Mouse (Mus musculus) stomach, postnatal 0 days (tissue): ENCODE results near the gene Vsig2. TPM values are rescaled to one million over a fixed set of nuclear protein-coding genes. Genes with fewer than 3 reads are reported as not detected.

Source experiments
- ATAC-seq: fragments of 200-750 bp; cut with Nextera tagmentation; 2 replicates; pipeline ENCODE4 v1.8.0; 2017; ENCODE audit not compliant: low FRiP score, low TSS enrichment
- DNase-seq: peaks from one replicate; pipeline ENCODE4 v3.0.0-alpha.2; 2016; ENCODE audit warnings: low spot score
- H3K27ac ChIP-seq: fragments of 300-500 bp; sonication (generic); replicated peaks from 2 replicates; pipeline ENCODE4 v1.5.1; 2014; ENCODE audit warnings: mild to moderate bottlenecking, control low read depth
- H3K27me3 ChIP-seq: fragments of 300-500 bp; sonication (generic); 2 replicates; pipeline ENCODE4 v1.6.1; 2014; ENCODE audit warnings: low read length; ENCODE audit not compliant: control insufficient read depth, insufficient read depth
- H3K36me3 ChIP-seq: fragments of 300-500 bp; sonication (generic); 2 replicates; pipeline ENCODE4 v1.6.1; 2014; ENCODE audit warnings: low read length, mixed read lengths; ENCODE audit not compliant: control insufficient read depth, insufficient read depth
- H3K4me1 ChIP-seq: fragments of 300-500 bp; sonication (generic); replicated peaks from 2 replicates; pipeline ENCODE4 v1.6.1; 2014; ENCODE audit warnings: antibody characterized with exemption; ENCODE audit not compliant: control insufficient read depth, insufficient read depth
- H3K4me2 ChIP-seq: fragments of 300-500 bp; sonication (generic); replicated peaks from 2 replicates; pipeline ENCODE4 v1.6.1; 2014; ENCODE audit warnings: low read depth, mild to moderate bottlenecking, control low read depth, moderate library complexity
- H3K4me3 ChIP-seq: fragments of 300-500 bp; sonication (generic); 2 replicates; pipeline ENCODE4 v1.5.1; 2014; ENCODE audit warnings: low read depth, low read length, control low read depth
- H3K9ac ChIP-seq: fragments of 300-500 bp; sonication (generic); 2 replicates; pipeline ENCODE4 v1.6.1; 2014; ENCODE audit warnings: mild to moderate bottlenecking, low read length, control low read depth, mixed read lengths
- H3K9me3 ChIP-seq: fragments of 300-500 bp; sonication (generic); 2 replicates; pipeline ENCODE4 v1.6.1; 2016; ENCODE audit warnings: low read length; ENCODE audit not compliant: control insufficient read depth
- CTCF ChIP-seq: IDR thresholded peaks from 2 replicates; pipeline ENCODE4 v1.5.1; 2016; ENCODE audit warnings: antibody characterized with exemption, low read depth, mild to moderate bottlenecking, moderate library complexity
- EP300 ChIP-seq: optimal IDR thresholded peaks from 2 replicates; pipeline ENCODE3; 2016; ENCODE audit warnings: antibody characterized with exemption
- WGBS: fragments of 180-500 bp; shearing (Covaris S2); extraction: QIAGEN DNeasy Blood & Tissue Kit; methylation state at CpG from one replicate; pipeline ENCODE4 v1.1.7; 2014; 5-methylcytosine and 5-hydroxymethylcytosine counted together
- polyA plus RNA-seq: library from polyadenylated mRNA; unstranded; fragments of >200 nt; fragmentation: Nextera tagmentation; extraction: Ambion mirVana; gene quantifications from 2 replicates; pipeline ENCODE4 v1.2.1, GENCODE M21; 2015

Gene Vsig2
- polyA plus RNA-seq, 1 experiment from 2014 or later: 350 TPM

DNA sequence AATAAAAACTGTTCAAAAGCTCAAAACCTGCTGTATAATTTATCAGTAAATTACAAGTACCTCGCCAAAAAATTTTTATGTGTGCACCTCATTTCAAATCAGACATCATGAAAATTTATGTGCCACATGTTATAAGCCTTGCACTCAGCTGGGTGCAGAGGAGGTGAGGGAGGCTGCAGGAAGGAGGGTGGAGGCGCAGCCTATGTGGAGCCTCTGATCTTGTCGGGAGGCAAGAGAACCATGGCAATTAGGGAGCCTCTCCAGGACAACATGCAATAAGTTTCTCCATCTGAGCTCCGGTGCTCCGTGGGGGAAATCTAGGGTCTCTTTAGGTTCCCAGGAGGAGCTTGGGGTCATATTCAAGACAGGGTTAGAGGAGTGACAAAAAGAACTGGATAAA lies 28.4 kb downstream of the Vsig2 start:
- no peak for ATAC-seq
- H3K4me1 ChIP-seq: no peaks in the 10 kb centered on the region
- H3K27me3 ChIP-seq: no peaks in the 10 kb centered on the region
- no peak for DNase-seq
- no peaks in the 10 kb centered on the region for H3K36me3 ChIP-seq
- TF ChIP-seq CTCF (no peak), EP300 (no peak)
- no peak overlapping the region for H3K9ac ChIP-seq
- no peaks in the 10 kb centered on the region for H3K9me3 ChIP-seq
- H3K4me3 ChIP-seq: no peak overlapping the region
- peak overlapping the region; percentile 5; the same call in 1 of the 2 replicates for H3K4me2 ChIP-seq
- H3K27ac ChIP-seq: no peak overlapping the region
- 50% methylated on average over 5 of the region's 5 CpGs for WGBS

DNA sequence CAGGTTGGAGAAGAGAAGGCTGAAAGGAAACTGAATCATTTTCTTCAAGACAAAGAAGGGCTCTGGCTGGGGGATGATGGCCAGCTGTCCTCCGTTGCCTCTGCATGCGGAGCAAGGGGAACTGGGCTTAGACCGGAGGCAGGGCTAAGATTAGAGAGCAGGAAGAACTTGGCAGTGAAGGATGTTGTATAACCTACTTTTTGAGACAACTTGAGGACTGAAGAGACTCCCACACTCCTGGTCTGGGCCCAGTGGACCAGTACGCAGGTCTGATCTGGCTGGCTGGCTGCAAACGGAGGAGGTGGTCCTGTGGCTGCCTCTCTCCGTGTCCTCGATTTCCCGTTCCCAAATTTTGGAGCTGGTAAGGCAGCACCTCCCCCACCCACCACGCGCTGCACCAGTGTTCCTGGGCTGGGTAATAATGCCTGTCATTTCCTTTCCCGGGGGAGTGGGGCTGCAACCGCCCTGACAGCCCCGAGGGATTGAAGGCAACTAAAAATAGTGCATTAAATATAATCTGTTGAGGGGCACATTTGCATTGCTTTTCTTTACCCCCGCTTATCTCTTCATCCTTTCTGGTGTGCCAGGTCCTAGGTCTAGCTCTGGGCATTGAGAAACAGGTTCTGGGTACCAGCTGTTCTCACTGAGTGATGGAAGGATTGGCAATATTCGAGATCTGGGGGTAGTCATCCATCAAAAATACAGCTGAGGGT lies 29.0 kb downstream of the Vsig2 start:
- no peak for DNase-seq
- no peaks in the 10 kb centered on the region for H3K4me1 ChIP-seq
- no peaks in the 10 kb centered on the region for H3K27me3 ChIP-seq
- TF ChIP-seq EP300 (no peak), CTCF (no peak)
- H3K9me3 ChIP-seq: no peaks in the 10 kb centered on the region
- H3K4me2 ChIP-seq: peak overlapping the region; percentile 5; the same call in 1 of the 2 replicates
- no peak overlapping the region for H3K27ac ChIP-seq
- ATAC-seq: no peak
- no peak overlapping the region for H3K4me3 ChIP-seq
- no peaks in the 10 kb centered on the region for H3K36me3 ChIP-seq
- H3K9ac ChIP-seq: no peak overlapping the region
- 32% methylated on average over 15 of the region's 15 CpGs for WGBS

GRCm38 (mm10) chr9:37568605-37569214 lies 29.7 kb downstream of the Vsig2 start:
- no peaks in the 10 kb centered on the region for H3K36me3 ChIP-seq
- ATAC-seq (no peak), DNase-seq (no peak)
- 37% methylated on average over 4 of the region's 4 CpGs for WGBS
- H3K27ac ChIP-seq: no peak overlapping the region
- H3K4me1 ChIP-seq: no peaks in the 10 kb centered on the region
- no peaks in the 10 kb centered on the region for H3K27me3 ChIP-seq
- no peaks in the 10 kb centered on the region for H3K9me3 ChIP-seq
- no peak overlapping the region for H3K9ac ChIP-seq
- H3K4me3 ChIP-seq: no peak overlapping the region
- no peak overlapping the region for H3K4me2 ChIP-seq
- TF ChIP-seq CTCF (no peak), EP300 (no peak)

- ATAC-seq (no peak), DNase-seq (no peak)
- Histone ChIP-seq H3K9me3 (no peaks in the 10 kb centered on the region), H3K4me2 (no peak overlapping the region), H3K9ac (no peak overlapping the region), H3K4me3 (no peak overlapping the region), H3K36me3 (no peaks in the 10 kb centered on the region), H3K4me1 (no peaks in the 10 kb centered on the region), H3K27me3 (no peaks in the 10 kb centered on the region), H3K27ac (no peak overlapping the region)
- 70% methylated on average over 2 of the region's 2 CpGs for WGBS
- TF ChIP-seq EP300: no peak
- no peak for TF ChIP-seq CTCF
Measured at GRCm38 (mm10) chr9:37569231-37569835, 30.3 kb downstream of the Vsig2 start.

GRCm38 (mm10) chr9:37572204-37572876 lies 33.3 kb downstream of the Vsig2 start:
- Histone ChIP-seq H3K4me2 (no peak overlapping the region), H3K9me3 (no peaks in the 10 kb centered on the region), H3K36me3 (no peaks in the 10 kb centered on the region), H3K4me1 (no peaks in the 10 kb centered on the region), H3K4me3 (no peak overlapping the region), H3K27ac (no peak overlapping the region), H3K27me3 (no peaks in the 10 kb centered on the region), H3K9ac (no peak overlapping the region)
- DNase-seq (no peak), ATAC-seq (no peak)
- no peak for TF ChIP-seq CTCF
- TF ChIP-seq EP300: no peak
- 45% methylated on average over 3 of the region's 3 CpGs for WGBS
